Mouse (Mus musculus) left cerebral cortex, postnatal 36 days (tissue): ENCODE results near the gene Filip1. TPM values are rescaled to one million over a fixed set of nuclear protein-coding genes. Genes with fewer than 3 reads are reported as not detected.

Source experiments
- DNase-seq, 2 experiments: peaks; one replicate each; pipeline ENCODE4 v3.0.0; 2021 to 2022; ENCODE audit warnings: low spot score in 2 of 2, mixed read lengths in 1 of 2
- intact Hi-C: fragments of 180-260 bp; cut with DNase I; formaldehyde crosslinking; loops from one replicate; pipeline ENCODE4 v1.15.1; 2025
- total RNA-seq, 2 experiments: library from RNA; stranded (reverse); gene quantifications; 2 replicates each; pipeline ENCODE4 v1.2.3; 2021

Filip1 gene
- total RNA-seq, 2 experiments from 2014 or later, result 14.9 to 20.7 TPM

- no peak for DNase-seq
- intact Hi-C loops, result no loop called here
Observed at GRCm38 (mm10) chr9:79869512-79869911, 143.1 kb downstream of the Filip1 start.

DNA sequence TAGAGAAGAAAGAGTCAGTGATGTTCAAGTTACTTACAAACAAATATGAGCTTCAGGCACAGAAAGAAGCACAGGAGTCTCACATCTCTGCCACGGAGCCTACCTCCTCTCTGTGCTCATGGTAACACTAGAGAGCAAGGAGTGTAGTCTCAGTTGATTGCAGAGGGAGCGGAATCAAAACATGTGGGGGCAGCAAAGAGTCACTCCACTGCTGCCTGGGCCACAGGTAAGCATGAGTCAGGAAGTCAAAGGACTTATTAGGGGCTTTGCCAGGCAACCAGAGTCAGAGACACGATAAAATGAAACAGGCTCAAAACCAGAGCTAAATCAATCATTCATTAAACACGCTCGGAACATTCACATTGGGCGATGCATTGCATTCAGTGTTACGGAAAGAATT, 146.7 kb downstream of the Filip1 start:
- DNase-seq, result no peak
- intact Hi-C loops, result no loop called here

GRCm38 (mm10) chr9:79862544-79862943, 150.1 kb downstream of the Filip1 start:
- no peak for DNase-seq
- intact Hi-C loops, result no loop called here

DNA sequence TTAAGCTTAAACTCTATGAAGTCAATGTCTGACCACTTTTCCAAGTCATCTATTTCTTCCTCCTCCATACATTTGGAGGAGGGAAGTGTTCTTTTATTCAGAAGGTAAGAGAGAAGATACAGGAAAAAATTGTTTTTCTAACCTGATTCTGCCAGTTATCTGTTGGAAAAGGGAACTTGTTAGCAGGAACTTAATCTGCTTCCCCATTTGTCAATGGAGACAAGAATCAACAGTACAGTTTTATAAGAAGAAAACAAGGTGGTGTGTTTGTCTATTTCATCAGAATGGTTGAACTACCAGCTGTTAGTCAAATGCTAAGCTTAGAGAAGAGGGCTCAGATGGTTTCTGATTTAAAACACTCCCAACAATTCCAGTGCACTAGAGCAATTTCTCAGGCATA, 165.6 kb downstream of the Filip1 start:
- DNase-seq, result no peak
- intact Hi-C loops, result no loop called here

- no peak for DNase-seq
- intact Hi-C loops, result no loop called here
Observed at GRCm38 (mm10) chr9:79842615-79843014, 170.0 kb downstream of the Filip1 start.

GRCm38 (mm10) chr9:79842028-79842427, 170.6 kb downstream of the Filip1 start:
- DNase-seq, result no peak
- intact Hi-C loops, result no loop called here

DNA sequence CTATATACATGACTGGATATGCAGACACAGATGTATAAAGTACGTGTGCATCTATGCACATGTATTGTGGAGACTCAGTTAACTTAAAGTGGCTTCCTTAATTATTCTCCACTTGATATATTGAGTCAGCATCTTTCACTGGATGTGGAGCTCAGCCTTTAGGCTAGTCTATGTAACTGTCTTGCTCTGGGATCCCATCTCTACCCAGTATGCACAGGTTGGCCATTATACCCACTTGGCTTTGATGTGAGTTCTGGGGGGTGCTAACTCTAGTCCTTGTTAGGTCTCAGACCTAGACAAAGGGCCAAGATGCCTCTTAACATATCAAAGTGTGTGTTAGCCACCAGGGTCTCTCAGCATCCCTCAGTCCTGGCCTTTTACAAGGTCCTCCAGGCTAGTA, 181.4 kb downstream of the Filip1 start:
- intact Hi-C loops, result no loop called here
- no peak for DNase-seq

- intact Hi-C loops, result no loop called here
- DNase-seq, result no peak
Observed at GRCm38 (mm10) chr9:79830874-79831273, 181.8 kb downstream of the Filip1 start.

DNA sequence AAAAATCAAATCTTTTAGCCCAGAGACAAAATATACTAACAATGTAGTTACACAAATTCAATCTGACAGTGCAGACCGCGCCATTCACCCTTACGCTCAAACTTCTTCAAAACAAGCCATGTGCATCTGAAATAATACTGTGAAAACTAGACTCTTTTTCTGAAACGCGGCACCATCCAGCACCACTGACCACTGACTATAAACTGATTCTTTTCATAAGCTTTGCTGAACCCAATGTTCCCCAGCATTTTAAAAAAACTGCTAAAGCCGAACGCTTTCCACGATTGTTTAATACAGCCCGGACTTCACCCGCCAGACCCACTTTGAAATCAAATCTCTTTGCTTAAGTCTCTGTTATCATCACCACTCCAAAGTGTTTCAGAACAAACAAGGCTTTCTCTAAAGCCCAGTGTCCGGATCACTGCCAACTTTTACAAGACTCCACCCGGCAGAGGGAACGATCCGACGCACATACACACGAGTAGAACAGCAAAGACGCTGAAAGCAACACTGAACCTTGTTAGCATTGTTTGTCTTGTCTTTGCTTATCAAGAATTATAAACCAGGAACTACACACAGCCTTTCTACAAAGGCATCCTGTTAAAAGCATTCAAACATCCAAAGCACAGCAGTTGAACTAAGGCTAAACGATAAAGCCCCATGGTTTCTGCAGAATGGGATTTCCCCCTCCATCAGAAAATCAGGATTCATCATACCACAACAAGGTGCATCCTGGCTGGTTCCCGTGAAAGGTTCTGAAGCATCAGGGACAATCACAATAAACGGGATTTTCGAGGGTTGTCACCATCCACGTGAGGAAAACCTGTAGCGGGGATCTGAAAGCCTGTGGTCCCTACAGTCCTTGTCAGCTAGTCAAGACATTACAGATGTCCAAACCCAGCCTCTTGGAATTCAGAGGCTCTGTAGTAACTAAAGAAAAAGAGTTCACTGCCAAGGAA, 182.5 kb downstream of the Filip1 start:
- DNase-seq, result no peak

DNA sequence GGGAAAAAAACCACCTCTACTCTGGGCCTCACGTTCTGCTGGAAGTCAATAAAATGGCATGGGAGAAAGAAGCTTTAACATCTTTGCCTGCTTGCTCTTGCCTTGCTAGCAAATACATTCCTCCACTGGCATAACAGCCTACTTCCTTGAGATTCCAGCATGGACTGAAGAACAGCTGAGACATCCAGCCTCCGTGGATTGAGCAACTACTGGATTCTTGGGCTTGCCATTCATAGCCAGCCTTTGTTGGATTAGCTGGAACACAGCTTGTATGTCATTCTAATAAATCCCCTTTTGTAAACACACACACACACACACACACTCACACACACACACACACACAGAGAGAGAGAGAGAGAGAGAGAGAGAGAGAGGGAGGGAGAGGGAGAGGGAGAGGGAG, 185.6 kb downstream of the Filip1 start:
- DNase-seq, result no peak

More for the DNA sequence above, 182.5 kb downstream of the Filip1 start:
- intact Hi-C loops, result no loop called here

GRCm38 (mm10) chr9:79825526-79825925, 187.1 kb downstream of the Filip1 start:
- intact Hi-C loops, result no loop called here
- no peak for DNase-seq

More for the DNA sequence above, 185.6 kb downstream of the Filip1 start:
- intact Hi-C loops, result no loop called here

DNA sequence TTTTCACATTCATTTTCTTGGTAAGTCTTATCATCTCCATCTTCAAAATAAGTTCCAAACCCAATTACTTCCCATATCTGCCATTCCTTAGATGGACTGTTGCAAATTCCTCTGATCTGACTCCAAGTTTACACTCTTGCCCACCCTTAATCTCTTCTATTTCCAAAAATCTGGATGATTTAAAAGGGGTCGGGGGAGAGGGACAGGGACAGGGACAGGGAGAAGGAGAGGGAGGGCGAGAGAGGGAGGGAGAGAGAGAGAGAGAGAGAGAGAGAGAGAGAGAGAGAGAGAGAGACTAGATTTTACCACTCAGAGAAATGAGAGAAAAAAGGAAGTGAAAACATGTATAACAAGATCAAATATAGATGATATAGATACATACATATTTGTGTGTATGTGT, 188.8 kb downstream of the Filip1 start:
- intact Hi-C loops, result no loop called here
- no peak for DNase-seq

DNA sequence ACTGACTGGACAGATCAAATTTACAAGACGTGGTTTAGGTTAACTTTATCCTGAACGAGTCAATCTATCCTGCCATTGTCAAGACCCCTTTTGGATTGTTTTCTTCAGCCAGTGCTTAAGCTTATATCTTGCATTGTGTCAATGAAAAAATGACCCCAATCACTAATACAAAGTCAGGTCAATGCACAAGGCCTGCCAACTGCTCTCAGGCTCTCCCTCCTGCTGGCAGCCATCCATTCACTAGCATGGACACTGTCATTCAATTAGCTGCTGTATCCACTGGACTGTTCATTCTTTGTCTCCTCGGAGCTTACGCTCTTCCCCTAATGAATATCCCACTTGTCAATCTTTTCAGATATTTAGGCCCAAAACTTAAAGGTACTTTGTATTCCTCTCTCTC, 189.2 kb downstream of the Filip1 start:
- intact Hi-C loops, result no loop called here
- no peak for DNase-seq

GRCm38 (mm10) chr9:79816464-79816863, 196.2 kb downstream of the Filip1 start:
- DNase-seq, result no peak
- intact Hi-C loops, result no loop called here

DNA sequence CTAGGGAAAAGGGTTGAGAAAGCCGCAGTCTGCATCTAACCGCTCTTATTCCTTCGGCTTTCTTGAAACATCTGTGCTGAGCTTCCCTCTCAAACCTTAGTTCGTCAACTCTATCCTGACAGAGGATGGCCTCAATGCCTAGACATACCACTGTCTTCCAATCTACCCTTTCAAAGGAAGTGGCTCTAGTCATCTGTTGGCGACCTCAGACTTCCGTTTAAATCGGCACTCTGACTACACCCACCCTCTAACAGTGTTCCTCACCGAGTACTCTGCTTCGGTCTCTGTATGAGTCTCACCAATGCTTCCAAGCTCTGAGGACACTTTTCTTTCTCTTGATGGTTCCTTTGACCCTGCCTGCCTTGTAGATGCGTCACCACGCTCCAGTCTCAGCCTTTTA, 196.6 kb downstream of the Filip1 start:
- intact Hi-C loops, result no loop called here
- DNase-seq, result no peak

DNA sequence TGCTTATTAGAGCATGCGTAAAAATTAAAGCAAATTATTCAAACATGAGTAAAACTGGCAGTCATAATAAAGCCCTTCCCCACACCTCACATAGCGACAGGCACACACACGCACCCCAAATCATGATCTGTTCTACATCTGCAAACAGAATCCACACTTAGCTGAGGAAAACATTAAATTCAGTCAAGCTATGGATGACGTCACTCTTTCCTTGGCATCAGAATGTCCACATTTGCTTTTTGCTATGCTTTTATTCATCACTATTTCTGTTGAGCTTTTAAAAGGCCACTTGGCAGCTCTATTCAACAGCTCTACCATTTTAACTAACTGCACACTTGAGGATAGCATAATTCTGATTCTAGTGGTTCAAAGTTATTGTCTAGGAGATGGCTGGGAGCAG, 198.1 kb downstream of the Filip1 start:
- no peak for DNase-seq
- intact Hi-C loops, result no loop called here

- intact Hi-C loops, result no loop called here
- no peak for DNase-seq
Observed at GRCm38 (mm10) chr9:79810969-79811902, 201.4 kb downstream of the Filip1 start.

DNA sequence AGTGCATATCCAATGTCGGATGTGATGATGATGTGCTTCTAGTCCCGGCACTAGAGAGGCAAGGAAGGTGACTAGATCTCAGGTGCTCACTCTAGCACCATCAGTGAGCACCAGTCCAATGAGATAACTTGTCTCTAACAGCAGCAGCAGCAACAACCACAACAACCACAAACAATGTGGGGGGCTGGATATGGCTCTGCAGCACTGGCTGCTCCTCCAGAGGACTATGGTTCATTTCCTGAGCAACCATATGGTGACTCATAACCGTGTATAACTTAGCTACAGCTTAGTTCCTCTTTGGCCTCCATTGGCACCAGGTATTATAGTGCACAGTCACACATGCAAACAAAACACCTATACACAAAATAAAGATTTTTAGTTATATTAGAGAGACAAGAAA, 202.1 kb downstream of the Filip1 start:
- DNase-seq, result no peak
- intact Hi-C loops, result no loop called here

- DNase-seq, result no peak
- intact Hi-C loops, result no loop called here
Observed at GRCm38 (mm10) chr9:79809411-79809810, 203.2 kb downstream of the Filip1 start.

DNA sequence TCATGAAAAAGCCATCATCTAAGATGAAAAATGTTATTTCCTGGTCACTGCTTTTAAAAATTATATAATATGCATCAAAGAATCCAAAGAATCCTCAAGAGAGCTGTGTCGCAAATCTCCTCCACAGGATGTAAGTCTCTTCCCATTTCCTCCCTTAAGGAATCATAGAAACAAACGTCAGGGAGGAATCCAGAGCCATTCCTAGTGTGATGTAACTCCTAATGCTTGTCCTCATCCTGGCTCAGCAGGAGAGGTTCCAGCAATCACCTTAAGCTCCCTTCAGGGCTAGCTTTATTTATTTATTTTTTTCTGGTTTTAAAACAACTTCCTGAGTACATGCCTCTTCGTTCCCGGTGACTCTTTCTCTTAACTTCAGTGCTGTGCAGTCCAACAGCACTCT, 205.5 kb downstream of the Filip1 start:
- no peak for DNase-seq
- intact Hi-C loops, result no loop called here
